Mouse (Mus musculus) liver, adult (tissue): ENCODE results near the gene Gm10358.

Experiments
- GATA4 ChIP-seq: IDR thresholded peaks from 2 replicates; pipeline ENCODE4 v1.6.1; 2014; ENCODE audit warnings: mild to moderate bottlenecking, low read length; ENCODE audit not compliant: insufficient replicate concordance

Gm10358 gene

GRCm38 (mm10) chr8:75406489-75406888 lies at the start of gene Gm10358:
Gene Gm10358, minus strand, starts transcription at chr8:75406589.
- no peak for TF ChIP-seq GATA4

GRCm38 (mm10) chr8:75448394-75448793 lies 42.0 kb upstream of the Gm10358 start, which contains the start of gene Iqcm:
Gene Iqcm, plus strand, starts transcription at chr8:75448694.
- no peak for TF ChIP-seq GATA4

- no peak for TF ChIP-seq GATA4
Measured at GRCm38 (mm10) chr8:75384770-75385290, 21.6 kb downstream of the Gm10358 start.

- TF ChIP-seq GATA4, result no peak
Measured at GRCm38 (mm10) chr8:75375530-75376123, 30.8 kb downstream of the Gm10358 start.

GRCm38 (mm10) chr8:75372006-75372405 lies 34.4 kb downstream of the Gm10358 start:
- no peak for TF ChIP-seq GATA4
